In genomic region chr17:85693101-85693500, GRCm38 (mm10) we compare ENCODE assay signal across 17 mouse cellular contexts. TPM values are rescaled to one million over a fixed set of nuclear protein-coding genes. Genes with fewer than 3 reads are reported as not detected.
A peak's percentile ranks its signal among the peaks of the same experiment; 100 is the strongest.
DNase-seq lines count a peak whose midpoint lies in the region; ATAC-seq lines count a peak whose summit lies in the region.
"Had no signal": no experiment of that assay in that cellular context is flagged by ENCODE, and none has a peak within 500 bp of the region (broad histone marks: within the 10 kb centered on the region; RNA-seq: fewer than 3 reads in every experiment).

No protein-coding gene starts in this region.

- H3K9me3 ChIP-seq in forebrain, embryonic 10.5 days = peaks cover 7% of the 10 kb centered on the region
- H3K9me3 ChIP-seq in forebrain, embryonic 14.5 days (replicated peaks; ENCODE audit: control insufficient read depth, low read length) = no peaks in the 10 kb centered on the region; the same call in 1 of the 2 replicates
- H3K9me3 ChIP-seq in limb, embryonic 11.5 days (ENCODE audit: control insufficient read depth, low read length) = peaks cover 3% of the 10 kb centered on the region; the same call in 1 of the 2 replicates
- H3K9me3 ChIP-seq in limb, embryonic 10.5 days (replicated peaks) = no peaks in the 10 kb centered on the region
- no peaks in the 10 kb centered on the region for H3K9me3 ChIP-seq in embryonic facial prominence, embryonic 13.5 days
- H3K9me3 ChIP-seq in stomach, embryonic 15.5 days = no peaks in the 10 kb centered on the region

- ATAC-seq in forebrain, embryonic 14.5 days = no peak
- ATAC-seq in limb, embryonic 11.5 days (ENCODE audit: insufficient number of reproducible peaks, low FRiP score, low TSS enrichment, low read depth) = no peak
- no peak for ATAC-seq in embryonic facial prominence, embryonic 13.5 days (ENCODE audit: insufficient number of reproducible peaks, insufficient read depth, low FRiP score, low TSS enrichment, low read depth)
- ATAC-seq in stomach, embryonic 15.5 days (ENCODE audit: insufficient read depth, low FRiP score, low read depth) = no peak
- ATAC-seq: forebrain, postnatal 0 days; hindbrain, postnatal 0 days had no signal

- DNase-seq in forebrain, embryonic 10.5 days (ENCODE audit: extremely low spot score, low spot score) = no peak
- DNase-seq in forebrain, embryonic 14.5 days (ENCODE audit: low spot score) = no peak
- DNase-seq in limb, embryonic 11.5 days (ENCODE audit: low spot score) = no peak
- DNase-seq in limb, embryonic 10.5 days (ENCODE audit: low spot score) = no peak
- no peak for DNase-seq in adrenal gland, postnatal 25 days
- no peak for DNase-seq in right cerebral cortex, postnatal 36 days (ENCODE audit: low spot score in 2 of 2)
- DNase-seq: adrenal gland, postnatal 10 days; cerebellum, adult 8-10 months; forebrain, postnatal 0 days; kidney, adult 18-20 months; lung, postnatal 10 days had no signal

- no peak overlapping the region for H3K9ac ChIP-seq in forebrain, embryonic 14.5 days (ENCODE audit: low read length)
- H3K9ac ChIP-seq in limb, embryonic 11.5 days (ENCODE audit: low read length) = no peak overlapping the region
- peak overlapping the region; percentile 83 for H3K9ac ChIP-seq in embryonic facial prominence, embryonic 13.5 days
- no peak overlapping the region for H3K9ac ChIP-seq in stomach, embryonic 15.5 days
- H3K9ac ChIP-seq: forebrain, postnatal 0 days; liver, embryonic 14.5 days had no signal

- H3K27me3 ChIP-seq in forebrain, embryonic 10.5 days (ENCODE audit: poor library complexity, severe bottlenecking) = peaks cover 100% of the 10 kb centered on the region
- H3K27me3 ChIP-seq in forebrain, embryonic 14.5 days (replicated peaks; ENCODE audit: control insufficient read depth, insufficient read depth, low read length) = peaks cover 75% of the 10 kb centered on the region
- peaks cover 50% of the 10 kb centered on the region for H3K27me3 ChIP-seq in limb, embryonic 11.5 days (ENCODE audit: control insufficient read depth, insufficient read depth, low read length)
- peaks cover 100% of the 10 kb centered on the region for H3K27me3 ChIP-seq in limb, embryonic 10.5 days (ENCODE audit: low read depth, poor library complexity, severe bottlenecking)
- peaks cover 72% of the 10 kb centered on the region for H3K27me3 ChIP-seq in embryonic facial prominence, embryonic 13.5 days
- peaks cover 72% of the 10 kb centered on the region for H3K27me3 ChIP-seq in stomach, embryonic 15.5 days (replicated peaks)
- H3K27me3 ChIP-seq: CH12.LX had no signal

- no peak overlapping the region for H3K4me2 ChIP-seq in forebrain, embryonic 14.5 days (ENCODE audit: low read length)
- H3K4me2 ChIP-seq in limb, embryonic 11.5 days (ENCODE audit: low read depth, severe bottlenecking) = peak overlapping the region; percentile 27; the same call in 1 of the 2 replicates
- peak overlapping the region; percentile 72 for H3K4me2 ChIP-seq in embryonic facial prominence, embryonic 13.5 days
- H3K4me2 ChIP-seq in stomach, embryonic 15.5 days = 0 out of 2 replicates have a peak overlapping the region, but pooled peaks have one; percentile 31

- 2% methylated on average over 9 of the region's 9 CpGs for WGBS in forebrain, embryonic 10.5 days
- WGBS in forebrain, embryonic 14.5 days = 7% methylated on average over 9 of the region's 9 CpGs
- 8% methylated on average over 9 of the region's 9 CpGs for WGBS in limb, embryonic 11.5 days
- 4% methylated on average over 9 of the region's 9 CpGs for whole genome bisulfite sequencing in limb, embryonic 10.5 days
- 9% methylated on average over 9 of the region's 9 CpGs for WGBS in embryonic facial prominence, embryonic 13.5 days
- 17% methylated on average over 9 of the region's 9 CpGs for WGBS in stomach, embryonic 15.5 days

- peaks cover 47% of the 10 kb centered on the region for H3K4me1 ChIP-seq in forebrain, embryonic 10.5 days
- no peaks in the 10 kb centered on the region for H3K4me1 ChIP-seq in forebrain, embryonic 14.5 days (ENCODE audit: control insufficient read depth, insufficient read depth, low read length)
- H3K4me1 ChIP-seq in limb, embryonic 11.5 days (ENCODE audit: control insufficient read depth, insufficient read depth, low read length) = peaks cover 25% of the 10 kb centered on the region
- peaks cover 50% of the 10 kb centered on the region for H3K4me1 ChIP-seq in limb, embryonic 10.5 days
- H3K4me1 ChIP-seq in embryonic facial prominence, embryonic 13.5 days = peaks cover 39% of the 10 kb centered on the region
- peaks cover 12% of the 10 kb centered on the region; the same call in 1 of the 2 replicates for H3K4me1 ChIP-seq in stomach, embryonic 15.5 days

- H3K36me3 ChIP-seq in forebrain, embryonic 10.5 days (replicated peaks) = no peaks in the 10 kb centered on the region
- H3K36me3 ChIP-seq in forebrain, embryonic 14.5 days (ENCODE audit: control insufficient read depth, insufficient read depth, low read length) = no peaks in the 10 kb centered on the region
- no peaks in the 10 kb centered on the region for H3K36me3 ChIP-seq in limb, embryonic 11.5 days (ENCODE audit: control insufficient read depth, insufficient read depth, low read length)
- H3K36me3 ChIP-seq in limb, embryonic 10.5 days = no peaks in the 10 kb centered on the region
- H3K36me3 ChIP-seq in embryonic facial prominence, embryonic 13.5 days = no peaks in the 10 kb centered on the region
- H3K36me3 ChIP-seq in stomach, embryonic 15.5 days = no peaks in the 10 kb centered on the region

- H3K4me3 ChIP-seq in forebrain, embryonic 10.5 days = peak overlapping the region; percentile 30
- no peak overlapping the region for H3K4me3 ChIP-seq in forebrain, embryonic 14.5 days (ENCODE audit: low read depth, low read length)
- no peak overlapping the region for H3K4me3 ChIP-seq in limb, embryonic 11.5 days (ENCODE audit: low read depth, low read length)
- H3K4me3 ChIP-seq in limb, embryonic 10.5 days = no peak overlapping the region
- H3K4me3 ChIP-seq in embryonic facial prominence, embryonic 13.5 days = peak overlapping the region; percentile 76
- H3K4me3 ChIP-seq in stomach, embryonic 15.5 days (replicated peaks) = peak overlapping the region; percentile 27

- no peak overlapping the region for H3K27ac ChIP-seq in forebrain, embryonic 10.5 days
- H3K27ac ChIP-seq in forebrain, embryonic 14.5 days (ENCODE audit: low read depth, low read length) = no peak overlapping the region
- no peak overlapping the region for H3K27ac ChIP-seq in limb, embryonic 11.5 days (replicated peaks; ENCODE audit: low read depth, low read length)
- H3K27ac ChIP-seq in limb, embryonic 10.5 days = no peak overlapping the region
- peak overlapping the region; percentile 94 for H3K27ac ChIP-seq in embryonic facial prominence, embryonic 13.5 days
- H3K27ac ChIP-seq in stomach, embryonic 15.5 days = no peak overlapping the region
- H3K27ac ChIP-seq: hindbrain, postnatal 0 days; liver, embryonic 14.5 days had no signal

RNA-seq across cellular contexts. Expression of gene Six2, which starts 5.0 kb away (rescaled TPM):
- 9.7 and 10.9 TPM in 2 replicates for polyA plus RNA-seq in forebrain, embryonic 10.5 days (2016; fragmentation: Nextera tagmentation; extraction: Ambion mirVana)
- 0.23 TPM in 2 replicates for polyA plus RNA-seq in forebrain, embryonic 14.5 days (2014; fragmentation: Nextera tagmentation; extraction: Ambion mirVana)
- polyA plus RNA-seq in limb, embryonic 11.5 days (2014; fragmentation: Nextera tagmentation; extraction: Ambion mirVana) = 7.8 and 8.4 TPM in 2 replicates
- 0.87 and 2.7 TPM in 2 replicates for polyA plus RNA-seq in limb, embryonic 10.5 days (2016; fragmentation: Nextera tagmentation; extraction: Ambion mirVana)
- 21.3 and 21.9 TPM in 2 replicates for polyA plus RNA-seq in embryonic facial prominence, embryonic 13.5 days (2015; fragmentation: Nextera tagmentation; extraction: Ambion mirVana)
- 6.9 and 13.9 TPM in 2 replicates for polyA plus RNA-seq in stomach, embryonic 15.5 days (2015; fragmentation: Nextera tagmentation; extraction: Ambion mirVana)
- total RNA-seq in adrenal gland, postnatal 25 days (2021) = not detected in 2 replicates
- total RNA-seq: megakaryocyte-erythroid progenitor cell, adult 5-6 weeks had no signal

Comparison
In these comparisons a context has a peak if more than half of its experiments do, and no peak if none do; other contexts are left out.
1. H3K4me3 ChIP-seq: peak in forebrain, embryonic 10.5 days (single experiment), embryonic facial prominence, embryonic 13.5 days (single experiment) and stomach, embryonic 15.5 days (single experiment); none in forebrain, embryonic 14.5 days (single experiment), limb, embryonic 11.5 days (single experiment) and limb, embryonic 10.5 days (single experiment).